Mouse (Mus musculus): ENCODE results near the gene 1700113H08Rik. TPM values are rescaled to one million over a fixed set of nuclear protein-coding genes. Genes with fewer than 3 reads are reported as not detected.

The 1700113H08Rik gene
- polyA plus RNA-seq, 1 experiment from 2014 or later: 0.65 TPM

GRCm38 (mm10) chr10:87103286-87103685 lies 45.4 kb downstream of the 1700113H08Rik start:
- no peak overlapping the region for H3K9ac ChIP-seq (replicated peaks; ENCODE audit: low read length)
- H3K27me3 ChIP-seq (ENCODE audit: control insufficient read depth, insufficient read depth, low read length): no peaks in the 10 kb centered on the region
- H3K4me3 ChIP-seq (ENCODE audit: low read depth, low read length): no peak overlapping the region
- no peak for DNase-seq (ENCODE audit: low spot score)
- no peaks in the 10 kb centered on the region for H3K36me3 ChIP-seq (replicated peaks; ENCODE audit: control insufficient read depth, insufficient read depth, low read depth, low read length)
- 67% methylated on average over 8 of the region's 8 CpGs for WGBS
- no peak overlapping the region for H3K27ac ChIP-seq (replicated peaks; ENCODE audit: low read depth, low read length)
- no peak overlapping the region for H3K4me2 ChIP-seq (ENCODE audit: low read depth, low read length)
- no peaks in the 10 kb centered on the region for H3K9me3 ChIP-seq (replicated peaks; ENCODE audit: control insufficient read depth, low read length)
- H3K4me1 ChIP-seq (ENCODE audit: control insufficient read depth, insufficient read depth, low read length): no peaks in the 10 kb centered on the region
- no peak for ATAC-seq (replicated peaks; ENCODE audit: insufficient number of reproducible peaks, low FRiP score, low TSS enrichment, low read depth)

GRCm38 (mm10) chr10:87107565-87108297 lies 49.9 kb downstream of the 1700113H08Rik start:
- Histone ChIP-seq H3K4me2 (ENCODE audit: low read depth, low read length) (no peak overlapping the region), H3K9me3 (replicated peaks; ENCODE audit: control insufficient read depth, low read length) (no peaks in the 10 kb centered on the region), H3K4me3 (ENCODE audit: low read depth, low read length) (no peak overlapping the region), H3K4me1 (ENCODE audit: control insufficient read depth, insufficient read depth, low read length) (no peaks in the 10 kb centered on the region), H3K27ac (replicated peaks; ENCODE audit: low read depth, low read length) (no peak overlapping the region), H3K9ac (replicated peaks; ENCODE audit: low read length) (no peak overlapping the region), H3K36me3 (replicated peaks; ENCODE audit: control insufficient read depth, insufficient read depth, low read depth, low read length) (no peaks in the 10 kb centered on the region), H3K27me3 (ENCODE audit: control insufficient read depth, insufficient read depth, low read length) (no peaks in the 10 kb centered on the region)
- 87% methylated on average over 9 of the region's 9 CpGs for WGBS
- DNase-seq (ENCODE audit: low spot score) (no peak), ATAC-seq (replicated peaks; ENCODE audit: insufficient number of reproducible peaks, low FRiP score, low TSS enrichment, low read depth) (no peak)

DNA sequence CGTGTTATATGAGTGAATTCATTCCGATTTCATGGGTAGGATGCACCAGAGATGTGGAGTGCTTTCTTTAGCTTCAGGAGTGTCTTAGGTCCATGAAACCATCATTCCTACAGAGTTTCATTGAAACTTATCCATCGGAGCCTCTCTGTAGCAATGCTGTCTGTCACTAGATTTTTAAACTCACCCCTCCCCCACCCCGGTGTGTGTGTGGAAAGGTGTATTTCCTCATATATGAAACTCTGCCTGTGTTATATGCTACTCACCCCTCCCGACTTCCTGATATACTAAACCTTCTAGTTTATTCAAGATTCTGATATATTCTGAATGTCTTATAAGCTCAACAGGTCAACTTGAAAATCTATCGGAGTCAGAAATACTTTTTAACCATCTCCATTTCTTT lies 50.5 kb downstream of the 1700113H08Rik start:
- DNase-seq (ENCODE audit: low spot score) (no peak), ATAC-seq (replicated peaks; ENCODE audit: insufficient number of reproducible peaks, low FRiP score, low TSS enrichment, low read depth) (no peak)
- no peaks in the 10 kb centered on the region for H3K36me3 ChIP-seq (replicated peaks; ENCODE audit: control insufficient read depth, insufficient read depth, low read depth, low read length)
- H3K9ac ChIP-seq (replicated peaks; ENCODE audit: low read length): no peak overlapping the region
- WGBS: 90% methylated on average over 6 of the region's 6 CpGs
- H3K9me3 ChIP-seq (replicated peaks; ENCODE audit: control insufficient read depth, low read length): no peaks in the 10 kb centered on the region
- H3K4me1 ChIP-seq (ENCODE audit: control insufficient read depth, insufficient read depth, low read length): no peaks in the 10 kb centered on the region
- H3K4me2 ChIP-seq (ENCODE audit: low read depth, low read length): no peak overlapping the region
- H3K27me3 ChIP-seq (ENCODE audit: control insufficient read depth, insufficient read depth, low read length): no peaks in the 10 kb centered on the region
- no peak overlapping the region for H3K4me3 ChIP-seq (ENCODE audit: low read depth, low read length)
- no peak overlapping the region for H3K27ac ChIP-seq (replicated peaks; ENCODE audit: low read depth, low read length)

GRCm38 (mm10) chr10:87109038-87109771 lies 51.4 kb downstream of the 1700113H08Rik start:
- Histone ChIP-seq H3K4me3 (ENCODE audit: low read depth, low read length) (no peak overlapping the region), H3K27ac (replicated peaks; ENCODE audit: low read depth, low read length) (no peak overlapping the region), H3K4me1 (ENCODE audit: control insufficient read depth, insufficient read depth, low read length) (no peaks in the 10 kb centered on the region), H3K36me3 (replicated peaks; ENCODE audit: control insufficient read depth, insufficient read depth, low read depth, low read length) (no peaks in the 10 kb centered on the region), H3K4me2 (ENCODE audit: low read depth, low read length) (no peak overlapping the region), H3K27me3 (ENCODE audit: control insufficient read depth, insufficient read depth, low read length) (no peaks in the 10 kb centered on the region), H3K9ac (replicated peaks; ENCODE audit: low read length) (no peak overlapping the region), H3K9me3 (replicated peaks; ENCODE audit: control insufficient read depth, low read length) (no peaks in the 10 kb centered on the region)
- DNase-seq (ENCODE audit: low spot score): no peak
- no peak for ATAC-seq (replicated peaks; ENCODE audit: insufficient number of reproducible peaks, low FRiP score, low TSS enrichment, low read depth)
- 87% methylated on average over 10 of the region's 10 CpGs for WGBS

GRCm38 (mm10) chr10:87110909-87111308 lies 53.1 kb downstream of the 1700113H08Rik start:
- DNase-seq (ENCODE audit: low spot score): no peak
- Histone ChIP-seq H3K27me3 (ENCODE audit: control insufficient read depth, insufficient read depth, low read length) (no peaks in the 10 kb centered on the region), H3K4me1 (ENCODE audit: control insufficient read depth, insufficient read depth, low read length) (no peaks in the 10 kb centered on the region), H3K9ac (replicated peaks; ENCODE audit: low read length) (no peak overlapping the region), H3K27ac (replicated peaks; ENCODE audit: low read depth, low read length) (no peak overlapping the region), H3K36me3 (replicated peaks; ENCODE audit: control insufficient read depth, insufficient read depth, low read depth, low read length) (no peaks in the 10 kb centered on the region), H3K4me2 (ENCODE audit: low read depth, low read length) (no peak overlapping the region), H3K4me3 (ENCODE audit: low read depth, low read length) (no peak overlapping the region), H3K9me3 (replicated peaks; ENCODE audit: control insufficient read depth, low read length) (no peaks in the 10 kb centered on the region)
- no peak for ATAC-seq (replicated peaks; ENCODE audit: insufficient number of reproducible peaks, low FRiP score, low TSS enrichment, low read depth)
- 82% methylated on average over 3 of the region's 3 CpGs for WGBS

GRCm38 (mm10) chr10:87125094-87125493 lies 67.2 kb downstream of the 1700113H08Rik start:
- no peak for DNase-seq (ENCODE audit: low spot score)
- Histone ChIP-seq H3K4me3 (ENCODE audit: low read depth, low read length) (no peak overlapping the region), H3K9ac (replicated peaks; ENCODE audit: low read length) (no peak overlapping the region), H3K27ac (replicated peaks; ENCODE audit: low read depth, low read length) (no peak overlapping the region), H3K9me3 (replicated peaks; ENCODE audit: control insufficient read depth, low read length) (no peaks in the 10 kb centered on the region), H3K36me3 (replicated peaks; ENCODE audit: control insufficient read depth, insufficient read depth, low read depth, low read length) (no peaks in the 10 kb centered on the region), H3K4me1 (ENCODE audit: control insufficient read depth, insufficient read depth, low read length) (no peaks in the 10 kb centered on the region), H3K4me2 (ENCODE audit: low read depth, low read length) (no peak overlapping the region), H3K27me3 (ENCODE audit: control insufficient read depth, insufficient read depth, low read length) (no peaks in the 10 kb centered on the region)
- no peak for ATAC-seq (replicated peaks; ENCODE audit: insufficient number of reproducible peaks, low FRiP score, low TSS enrichment, low read depth)
- 84% methylated on average over 5 of the region's 5 CpGs for WGBS

DNA sequence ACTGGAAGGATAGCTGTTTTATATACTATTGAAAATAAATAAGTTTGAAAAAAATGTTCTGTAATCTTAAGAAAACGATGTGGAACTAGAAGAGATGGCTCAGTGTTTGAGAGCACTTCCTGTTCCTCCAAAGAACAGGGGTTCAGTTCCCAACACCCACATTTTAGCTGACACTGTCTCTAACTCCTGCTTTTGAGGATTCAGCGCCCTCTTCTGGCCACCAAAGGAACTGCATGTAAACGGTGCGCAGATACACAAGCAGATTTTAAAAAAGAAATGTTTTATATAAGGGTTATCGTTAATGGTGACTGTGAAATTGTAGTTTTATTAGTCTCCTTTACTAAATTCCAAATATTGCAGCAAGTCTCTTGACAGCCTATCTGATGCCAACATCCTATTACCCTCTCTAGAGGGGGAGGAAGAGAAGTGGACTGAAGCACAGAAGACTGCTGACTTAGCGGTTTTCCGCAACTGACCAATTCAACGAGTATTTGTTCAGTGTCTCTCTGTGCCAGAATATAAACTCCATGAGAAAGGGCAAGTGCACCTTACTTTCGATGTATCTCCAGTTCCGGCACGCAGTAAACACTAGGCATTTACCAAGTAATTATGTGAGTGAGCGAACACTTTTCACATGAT lies 68.5 kb downstream of the 1700113H08Rik start:
- Histone ChIP-seq H3K4me1 (ENCODE audit: control insufficient read depth, insufficient read depth, low read length) (no peaks in the 10 kb centered on the region), H3K36me3 (replicated peaks; ENCODE audit: control insufficient read depth, insufficient read depth, low read depth, low read length) (no peaks in the 10 kb centered on the region), H3K27ac (replicated peaks; ENCODE audit: low read depth, low read length) (no peak overlapping the region), H3K4me2 (ENCODE audit: low read depth, low read length) (no peak overlapping the region), H3K9ac (replicated peaks; ENCODE audit: low read length) (no peak overlapping the region), H3K4me3 (ENCODE audit: low read depth, low read length) (no peak overlapping the region), H3K9me3 (replicated peaks; ENCODE audit: control insufficient read depth, low read length) (no peaks in the 10 kb centered on the region), H3K27me3 (ENCODE audit: control insufficient read depth, insufficient read depth, low read length) (no peaks in the 10 kb centered on the region)
- WGBS: 83% methylated on average over 12 of the region's 12 CpGs
- DNase-seq (ENCODE audit: low spot score): no peak
- ATAC-seq (replicated peaks; ENCODE audit: insufficient number of reproducible peaks, low FRiP score, low TSS enrichment, low read depth): no peak

DNA sequence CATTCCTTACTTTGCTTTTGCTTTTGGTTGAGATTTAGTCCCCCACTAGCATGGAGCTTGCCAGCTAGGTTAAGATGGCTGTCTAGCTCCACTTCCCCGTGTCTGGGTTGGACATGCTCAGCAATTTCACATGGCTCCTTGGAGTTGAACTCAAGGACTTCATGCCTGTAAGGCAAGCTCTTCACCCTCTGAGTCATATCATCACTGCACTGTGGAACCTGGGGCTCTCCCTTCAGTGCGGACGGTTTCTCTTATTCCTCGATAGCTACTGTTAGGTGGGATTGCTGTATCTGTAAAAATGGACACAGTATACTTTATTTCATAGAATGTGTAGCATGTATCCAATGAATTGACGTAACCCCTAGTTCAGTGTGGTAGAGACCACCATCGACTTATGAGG lies 93.2 kb downstream of the 1700113H08Rik start:
- DNase-seq (ENCODE audit: low spot score) (no peak), ATAC-seq (replicated peaks; ENCODE audit: insufficient number of reproducible peaks, low FRiP score, low TSS enrichment, low read depth) (no peak)
- no peaks in the 10 kb centered on the region for H3K27me3 ChIP-seq (ENCODE audit: control insufficient read depth, insufficient read depth, low read length)
- H3K4me2 ChIP-seq (ENCODE audit: low read depth, low read length): no peak overlapping the region
- no peak overlapping the region for H3K27ac ChIP-seq (replicated peaks; ENCODE audit: low read depth, low read length)
- no peak overlapping the region for H3K4me3 ChIP-seq (ENCODE audit: low read depth, low read length)
- H3K9ac ChIP-seq (replicated peaks; ENCODE audit: low read length): no peak overlapping the region
- H3K9me3 ChIP-seq (replicated peaks; ENCODE audit: control insufficient read depth, low read length): no peaks in the 10 kb centered on the region
- 96% methylated on average over 6 of the region's 6 CpGs for WGBS
- no peaks in the 10 kb centered on the region for H3K4me1 ChIP-seq (ENCODE audit: control insufficient read depth, insufficient read depth, low read length)
- H3K36me3 ChIP-seq (replicated peaks; ENCODE audit: control insufficient read depth, insufficient read depth, low read depth, low read length): no peaks in the 10 kb centered on the region
